Mouse (Mus musculus) ES-Bruce4 (cell line): ENCODE data around the gene Tubg1.

Experiments
- CTCF ChIP-seq: IDR thresholded peaks from one replicate; pipeline ENCODE4 v1.8.1; 2011; ENCODE audit warnings: low read depth, low read length
- EP300 ChIP-seq: IDR thresholded peaks from 2 replicates; pipeline ENCODE4 v1.6.1; 2011; ENCODE audit warnings: low read depth, low read length; ENCODE audit not compliant: insufficient read depth

DNA sequence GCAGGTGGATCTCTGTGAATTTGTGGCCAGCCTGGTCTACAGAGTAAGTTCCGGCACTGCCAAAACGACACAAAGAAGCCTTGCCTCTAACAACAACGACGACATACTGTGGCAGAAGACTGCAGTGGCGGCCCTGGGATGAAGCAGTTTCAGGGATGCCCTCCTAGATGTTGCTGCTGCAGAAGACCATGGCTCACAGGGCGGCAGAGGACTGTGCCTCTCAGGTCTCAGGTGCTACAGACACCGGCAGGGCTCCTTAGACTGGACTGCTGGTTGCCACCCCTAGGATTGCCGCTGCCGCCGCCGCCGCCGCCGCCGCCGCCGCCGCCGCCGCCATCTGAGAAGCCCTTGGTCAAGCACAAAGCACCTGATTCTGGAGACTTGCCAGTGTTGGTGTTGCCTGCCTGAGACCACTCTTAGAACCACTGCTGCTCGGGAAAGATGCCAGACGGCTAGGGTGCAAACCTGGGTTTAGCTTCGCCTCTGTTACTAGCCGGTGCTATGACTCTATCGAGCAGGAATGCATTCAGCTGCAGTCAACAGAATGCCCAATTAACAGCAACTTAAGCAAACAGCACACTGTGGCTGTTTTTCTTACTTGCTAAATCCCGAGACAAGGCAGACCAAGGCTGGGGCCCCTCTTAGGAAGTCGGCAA lies 20.6 kb downstream of the Tubg1 start:
- no peak for TF ChIP-seq CTCF
- TF ChIP-seq EP300, result no peak
